Mouse (Mus musculus) right cerebral cortex, postnatal 4 days (tissue): ENCODE data around the gene Psmc3.

Experiments used
- DNase-seq: peaks from one replicate; pipeline ENCODE4 v3.0.0-alpha.2; 2022

The Psmc3 gene

DNA sequence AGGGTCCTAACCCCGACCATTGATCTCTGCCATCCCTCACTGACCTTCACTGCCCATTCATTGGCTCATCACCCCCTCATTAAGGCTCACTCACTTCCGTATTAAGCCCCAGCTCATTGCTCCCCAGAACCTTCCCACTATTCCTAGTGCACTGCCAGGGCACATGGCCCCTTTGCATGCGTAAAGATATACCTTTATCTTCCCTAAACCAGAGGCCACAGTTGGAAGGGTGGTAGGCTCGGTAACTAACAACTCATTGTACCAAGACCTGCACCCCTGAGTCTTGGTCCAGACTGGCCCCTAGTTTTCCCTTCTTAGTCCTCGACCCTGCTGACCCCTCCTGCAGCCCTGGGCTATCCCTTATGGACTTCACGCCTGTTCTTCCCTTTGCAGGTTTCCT is 60.0 kb downstream of the Psmc3 start:
- no peak for DNase-seq

DNA sequence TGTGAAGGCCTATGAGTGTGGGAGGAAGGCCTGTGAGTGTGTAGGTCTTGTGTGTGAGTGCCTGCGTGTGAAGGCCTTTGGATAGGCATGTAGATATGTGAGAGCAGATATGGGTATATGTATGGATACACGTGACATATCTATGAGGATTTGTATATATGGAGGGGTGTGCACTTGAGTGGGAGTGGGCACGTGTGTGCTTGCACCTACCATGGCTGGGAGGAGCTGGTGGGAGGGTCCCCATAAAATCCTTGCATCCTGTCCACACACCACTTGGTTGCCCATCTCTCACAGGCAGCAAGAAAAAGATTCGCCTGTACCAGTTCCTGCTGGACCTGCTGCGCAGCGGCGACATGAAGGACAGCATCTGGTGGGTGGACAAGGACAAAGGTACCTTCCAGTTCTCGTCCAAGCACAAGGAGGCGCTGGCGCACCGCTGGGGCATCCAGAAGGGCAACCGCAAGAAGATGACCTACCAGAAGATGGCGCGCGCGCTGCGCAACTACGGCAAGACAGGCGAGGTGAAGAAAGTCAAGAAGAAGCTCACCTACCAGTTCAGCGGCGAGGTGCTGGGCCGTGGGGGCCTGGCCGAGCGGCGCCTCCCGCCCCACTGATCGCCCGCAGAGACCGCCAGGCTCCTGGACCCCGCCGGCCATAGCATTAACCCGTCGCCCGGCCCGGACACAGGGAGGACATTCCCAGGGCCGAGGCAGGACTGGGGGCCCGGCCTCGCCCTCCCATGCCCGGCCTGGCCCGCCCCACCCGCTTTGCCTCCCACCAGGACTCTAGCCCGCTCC is 61.2 kb downstream of the Psmc3 start:
- peak; percentile 86 for DNase-seq

GRCm38 (mm10) chr2:91115578-91115970 is 61.8 kb downstream of the Psmc3 start:
- DNase-seq, result no peak
